Mouse (Mus musculus): Measurements from ENCODE around the gene Tle3. TPM values are rescaled to one million over a fixed set of nuclear protein-coding genes. Genes with fewer than 3 reads are reported as not detected.

Tle3 gene
- polyA plus RNA-seq, 1 experiment, result 121 TPM

GRCm38 (mm10) chr9:61359741-61360140 lies 12.4 kb upstream of the Tle3 start:
- TF ChIP-seq CTCF (IDR thresholded peaks at IDR 0.05; ENCODE audit: borderline replicate concordance, extremely low read depth, insufficient read depth, insufficient read length), result no peak
- no peak for TF ChIP-seq POLR2A (IDR thresholded peaks at IDR 0.05; ENCODE audit: borderline replicate concordance, extremely low read depth, insufficient read depth, insufficient read length, poor library complexity, severe bottlenecking)
- DNase-seq (ENCODE audit: low read depth), result no peak

GRCm38 (mm10) chr9:61360163-61360562 lies 12.0 kb upstream of the Tle3 start:
- no peak for DNase-seq (ENCODE audit: low read depth)
- TF ChIP-seq CTCF (IDR thresholded peaks at IDR 0.05; ENCODE audit: borderline replicate concordance, extremely low read depth, insufficient read depth, insufficient read length) (no peak), POLR2A (IDR thresholded peaks at IDR 0.05; ENCODE audit: borderline replicate concordance, extremely low read depth, insufficient read depth, insufficient read length, poor library complexity, severe bottlenecking) (no peak)

GRCm38 (mm10) chr9:61360727-61361631 lies 11.2 kb upstream of the Tle3 start:
- DNase-seq (ENCODE audit: low read depth), result peak; percentile 97
- TF ChIP-seq CTCF (IDR thresholded peaks at IDR 0.05; ENCODE audit: borderline replicate concordance, extremely low read depth, insufficient read depth, insufficient read length) (no peak), POLR2A (IDR thresholded peaks at IDR 0.05; ENCODE audit: borderline replicate concordance, extremely low read depth, insufficient read depth, insufficient read length, poor library complexity, severe bottlenecking) (no peak)

GRCm38 (mm10) chr9:61363194-61363593 lies 9.0 kb upstream of the Tle3 start:
- no peak for DNase-seq (ENCODE audit: low read depth)

GRCm38 (mm10) chr9:61366108-61366507 lies 6.1 kb upstream of the Tle3 start:
- TF ChIP-seq POLR2A (IDR thresholded peaks at IDR 0.05; ENCODE audit: borderline replicate concordance, extremely low read depth, insufficient read depth, insufficient read length, poor library complexity, severe bottlenecking) (no peak), CTCF (IDR thresholded peaks at IDR 0.05; ENCODE audit: borderline replicate concordance, extremely low read depth, insufficient read depth, insufficient read length) (no peak)
- DNase-seq (ENCODE audit: low read depth), result no peak

More at GRCm38 (mm10) chr9:61363194-61363593, 9.0 kb upstream of the Tle3 start:
- TF ChIP-seq CTCF (IDR thresholded peaks at IDR 0.05; ENCODE audit: borderline replicate concordance, extremely low read depth, insufficient read depth, insufficient read length) (no peak), POLR2A (IDR thresholded peaks at IDR 0.05; ENCODE audit: borderline replicate concordance, extremely low read depth, insufficient read depth, insufficient read length, poor library complexity, severe bottlenecking) (no peak)

- DNase-seq (ENCODE audit: low read depth), result no peak
- TF ChIP-seq POLR2A (IDR thresholded peaks at IDR 0.05; ENCODE audit: borderline replicate concordance, extremely low read depth, insufficient read depth, insufficient read length, poor library complexity, severe bottlenecking), result no peak
- TF ChIP-seq CTCF (IDR thresholded peaks at IDR 0.05; ENCODE audit: borderline replicate concordance, extremely low read depth, insufficient read depth, insufficient read length), result no peak
These were observed 5.0 kb upstream of the Tle3 start for GRCm38 (mm10) chr9:61367156-61367555.

- TF ChIP-seq CTCF (IDR thresholded peaks at IDR 0.05; ENCODE audit: borderline replicate concordance, extremely low read depth, insufficient read depth, insufficient read length), result no peak
- no peak for TF ChIP-seq POLR2A (IDR thresholded peaks at IDR 0.05; ENCODE audit: borderline replicate concordance, extremely low read depth, insufficient read depth, insufficient read length, poor library complexity, severe bottlenecking)
- DNase-seq (ENCODE audit: low read depth), result no peak
These were observed 4.2 kb upstream of the Tle3 start for GRCm38 (mm10) chr9:61367857-61368566.

GRCm38 (mm10) chr9:61368567-61369240 lies 3.5 kb upstream of the Tle3 start:
- TF ChIP-seq POLR2A (IDR thresholded peaks at IDR 0.05; ENCODE audit: borderline replicate concordance, extremely low read depth, insufficient read depth, insufficient read length, poor library complexity, severe bottlenecking) (no peak), CTCF (IDR thresholded peaks at IDR 0.05; ENCODE audit: borderline replicate concordance, extremely low read depth, insufficient read depth, insufficient read length) (no peak)
- DNase-seq (ENCODE audit: low read depth), result peak; percentile 98

- peak; percentile 93 for DNase-seq (ENCODE audit: low read depth)
- TF ChIP-seq CTCF (IDR thresholded peaks at IDR 0.05; ENCODE audit: borderline replicate concordance, extremely low read depth, insufficient read depth, insufficient read length), result 0 out of 2 replicates have a peak, but pooled peaks have one; percentile 6
- no peak for TF ChIP-seq POLR2A (IDR thresholded peaks at IDR 0.05; ENCODE audit: borderline replicate concordance, extremely low read depth, insufficient read depth, insufficient read length, poor library complexity, severe bottlenecking)
These were observed 2.6 kb upstream of the Tle3 start for GRCm38 (mm10) chr9:61369316-61370273.

GRCm38 (mm10) chr9:61370454-61370888 lies 1.7 kb upstream of the Tle3 start:
- TF ChIP-seq CTCF (IDR thresholded peaks at IDR 0.05; ENCODE audit: borderline replicate concordance, extremely low read depth, insufficient read depth, insufficient read length) (no peak), POLR2A (IDR thresholded peaks at IDR 0.05; ENCODE audit: borderline replicate concordance, extremely low read depth, insufficient read depth, insufficient read length, poor library complexity, severe bottlenecking) (peak; percentile 37; the same call in 1 of the 2 replicates)
- DNase-seq (ENCODE audit: low read depth), result peak; percentile 100

All from brain, embryonic 14.5 days (tissue).